Comparison of ENCODE assay signal across 8 mouse cellular contexts in the genomic region with DNA sequence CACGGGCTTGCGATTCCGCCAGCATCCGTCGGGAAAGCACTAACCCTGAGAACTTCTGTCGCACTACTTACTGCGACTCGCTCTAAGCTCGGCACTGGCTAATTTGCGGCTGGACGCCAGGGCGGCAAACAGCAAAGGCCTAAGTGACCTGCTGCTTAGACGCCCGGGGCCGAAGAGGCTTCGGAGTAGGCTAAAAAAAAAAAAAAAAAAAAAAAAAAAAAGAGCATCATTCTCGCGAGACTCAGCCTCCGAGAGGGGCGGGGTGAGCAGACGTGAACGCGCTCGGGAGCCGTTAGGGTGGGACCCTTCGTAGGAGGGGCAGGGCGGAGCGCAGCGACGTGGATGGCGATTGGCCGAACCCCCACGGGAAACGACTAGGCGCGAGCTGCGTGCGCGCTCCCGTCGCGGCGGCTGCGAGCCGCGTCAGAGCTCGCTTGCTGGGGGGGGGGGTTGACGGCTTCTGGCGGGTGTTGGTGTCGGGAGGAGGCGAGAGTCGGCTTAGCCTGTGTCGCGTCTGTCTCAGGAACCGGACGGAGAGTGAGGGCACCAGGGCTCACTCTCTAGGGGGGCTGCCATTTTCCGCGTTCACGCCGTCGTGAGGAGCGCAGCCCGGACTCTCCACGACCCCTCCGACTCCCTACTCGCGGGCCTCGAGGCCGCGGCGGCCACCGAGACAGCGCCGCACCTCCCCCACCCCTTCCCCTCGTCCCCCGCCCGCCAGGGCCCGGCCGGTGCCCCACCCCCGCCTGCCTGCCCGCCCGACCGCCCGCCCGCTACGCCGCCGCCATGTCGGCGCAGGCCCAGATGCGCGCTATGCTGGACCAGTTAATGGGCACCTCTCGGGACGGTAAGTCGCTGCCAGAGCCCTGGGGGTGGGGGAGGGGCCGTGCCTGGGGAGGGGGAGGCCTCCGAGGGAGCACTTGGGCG. TPM values are rescaled to one million over a fixed set of nuclear protein-coding genes. Genes with fewer than 3 reads are reported as not detected.
DNase-seq lines count a peak whose midpoint lies in the region; ATAC-seq and TF ChIP-seq lines count a peak whose summit lies in the region.

A gene (plus strand): TSS at position 273 of the 927 bp plus-strand sequence.

- peak within 1 kb of the TSS; percentile 92 for H3K4me3 ChIP-seq in E14TG2a.4 (replicated peaks; ENCODE audit: low read length)
- H3K4me3 ChIP-seq in forebrain, embryonic 12.5 days (replicated peaks): peak within 1 kb of the TSS; percentile 82
- H3K4me3 ChIP-seq in heart, postnatal 0 days (ENCODE audit: low read depth, low read length): peak within 1 kb of the TSS; percentile 78
- H3K4me3 ChIP-seq in liver, embryonic 16.5 days (ENCODE audit: low read depth, low read length): peak within 1 kb of the TSS; percentile 94
- H3K4me3 ChIP-seq in neural tube, embryonic 13.5 days: peak within 1 kb of the TSS; percentile 68
- peak within 1 kb of the TSS; percentile 96 for H3K4me3 ChIP-seq in testis, adult 2 months (ENCODE audit: control insufficient read depth, low read depth, low read length)

- peak; percentile 96 for DNase-seq in c-Kit-positive CD71-positive TER-119-positive erythroid progenitor cells, embryonic 14.5 days (ENCODE audit: low spot score)
- peak; percentile 97 for DNase-seq in heart, postnatal 0 days (ENCODE audit: low spot score)
- DNase-seq in kidney, postnatal 4 days: peak; percentile 96 to 98

- peak; percentile 96 for TF ChIP-seq EP300 in heart, postnatal 0 days (IDR thresholded peaks at IDR 0.05; ENCODE audit: low read depth)

- no peak for TF ChIP-seq CTCF in E14TG2a.4 (conservative IDR thresholded peaks at IDR 0.05; ENCODE audit: low read length)
- TF ChIP-seq CTCF in heart, postnatal 0 days (IDR thresholded peaks at IDR 0.05; ENCODE audit: low read depth): no peak
- TF ChIP-seq CTCF in testis, adult 2 months (IDR thresholded peaks at IDR 0.05; ENCODE audit: control insufficient read depth, insufficient read depth, insufficient replicate concordance, low read depth, low read length): no peak

- H3K36me3 ChIP-seq in E14TG2a.4 (ENCODE audit: insufficient read depth, low read length): peaks cover 24% of the 10 kb centered on the region
- H3K36me3 ChIP-seq in forebrain, embryonic 12.5 days (replicated peaks): peaks cover 10% of the 10 kb centered on the region; the same call in 1 of the 2 replicates
- 0 out of 2 replicates have a peak, but pooled peaks cover 5% of the 10 kb centered on the region for H3K36me3 ChIP-seq in heart, postnatal 0 days (replicated peaks; ENCODE audit: control insufficient read depth, insufficient read depth, low read length)
- H3K36me3 ChIP-seq in liver, embryonic 16.5 days (ENCODE audit: control insufficient read depth, insufficient read depth): peaks cover 8% of the 10 kb centered on the region
- peaks cover 3% of the 10 kb centered on the region; the same call in 1 of the 2 replicates for H3K36me3 ChIP-seq in neural tube, embryonic 13.5 days
- H3K36me3 ChIP-seq in testis, adult 2 months (ENCODE audit: control insufficient read depth, insufficient read depth, low read length): peaks cover 1% of the 10 kb centered on the region; the same call in 1 of the 2 replicates

- no peaks in the 10 kb centered on the region for H3K27me3 ChIP-seq in E14TG2a.4 (ENCODE audit: insufficient read depth, low read length)
- no peaks in the 10 kb centered on the region for H3K27me3 ChIP-seq in forebrain, embryonic 12.5 days
- no peaks in the 10 kb centered on the region for H3K27me3 ChIP-seq in heart, postnatal 0 days (ENCODE audit: control insufficient read depth, insufficient read depth, low read length)
- no peaks in the 10 kb centered on the region for H3K27me3 ChIP-seq in liver, embryonic 16.5 days (ENCODE audit: control insufficient read depth, insufficient read depth, low read depth, low read length)
- H3K27me3 ChIP-seq in neural tube, embryonic 13.5 days: no peaks in the 10 kb centered on the region
- no peaks in the 10 kb centered on the region for H3K27me3 ChIP-seq in testis, adult 2 months (ENCODE audit: control insufficient read depth, insufficient read depth, low read length)

- under 1% methylated on average over 95 of the region's 98 CpGs for WGBS in forebrain, embryonic 12.5 days
- 0% methylated on average over 75 of the region's 98 CpGs for WGBS in heart, postnatal 0 days
- under 1% methylated on average over 88 of the region's 98 CpGs for WGBS in liver, embryonic 16.5 days (ENCODE audit: insufficient replicate concordance)
- WGBS in neural tube, embryonic 13.5 days: under 1% methylated on average over 98 of the region's 98 CpGs

- no peak; the same call in none of the 2 replicates for TF ChIP-seq POLR2A in testis, adult 2 months (IDR thresholded peaks at IDR 0.05; ENCODE audit: control insufficient read depth, low read depth, low read length)

- H3K9ac ChIP-seq in forebrain, embryonic 12.5 days: peak within 1 kb of the TSS; percentile 90
- peak within 1 kb of the TSS; percentile 85 for H3K9ac ChIP-seq in heart, postnatal 0 days (replicated peaks; ENCODE audit: low read depth, low read length)
- H3K9ac ChIP-seq in liver, embryonic 16.5 days (ENCODE audit: low read depth, low read length): peak within 1 kb of the TSS; percentile 95
- peak within 1 kb of the TSS; percentile 88 for H3K9ac ChIP-seq in neural tube, embryonic 13.5 days

- peak within 1 kb of the TSS; percentile 76 for H3K4me2 ChIP-seq in forebrain, embryonic 12.5 days
- peak within 1 kb of the TSS; percentile 63 for H3K4me2 ChIP-seq in heart, postnatal 0 days (ENCODE audit: low read depth, low read length)
- peak within 1 kb of the TSS; percentile 79 for H3K4me2 ChIP-seq in liver, embryonic 16.5 days (ENCODE audit: low read depth, low read length)
- H3K4me2 ChIP-seq in neural tube, embryonic 13.5 days: peak within 1 kb of the TSS; percentile 79

- no peaks in the 10 kb centered on the region for H3K9me3 ChIP-seq in E14TG2a.4 (ENCODE audit: low read length)
- no peaks in the 10 kb centered on the region for H3K9me3 ChIP-seq in forebrain, embryonic 12.5 days
- H3K9me3 ChIP-seq in heart, postnatal 0 days (replicated peaks; ENCODE audit: control insufficient read depth, low read length): no peaks in the 10 kb centered on the region
- H3K9me3 ChIP-seq in liver, embryonic 16.5 days (replicated peaks; ENCODE audit: control insufficient read depth, low read length): no peaks in the 10 kb centered on the region
- no peaks in the 10 kb centered on the region for H3K9me3 ChIP-seq in neural tube, embryonic 13.5 days

- H3K4me1 ChIP-seq in E14TG2a.4 (replicated peaks; ENCODE audit: low read depth, low read length): peaks cover 44% of the 10 kb centered on the region
- peaks cover 20% of the 10 kb centered on the region for H3K4me1 ChIP-seq in forebrain, embryonic 12.5 days
- H3K4me1 ChIP-seq in heart, postnatal 0 days (ENCODE audit: control insufficient read depth, insufficient read depth): peaks cover 14% of the 10 kb centered on the region
- H3K4me1 ChIP-seq in liver, embryonic 16.5 days (ENCODE audit: control insufficient read depth, low read depth, low read length): peaks cover 18% of the 10 kb centered on the region
- H3K4me1 ChIP-seq in neural tube, embryonic 13.5 days (replicated peaks): peaks cover 34% of the 10 kb centered on the region
- H3K4me1 ChIP-seq in testis, adult 2 months (ENCODE audit: control insufficient read depth, insufficient read depth, low read length): peaks cover 3% of the 10 kb centered on the region; the same call in 1 of the 2 replicates

- peak within 1 kb of the TSS; percentile 99 for H3K27ac ChIP-seq in forebrain, embryonic 12.5 days
- peak within 1 kb of the TSS; percentile 99 for H3K27ac ChIP-seq in heart, postnatal 0 days (ENCODE audit: low read depth)
- H3K27ac ChIP-seq in liver, embryonic 16.5 days (ENCODE audit: low read length): peak within 1 kb of the TSS; percentile 100
- peak within 1 kb of the TSS; percentile 99 for H3K27ac ChIP-seq in neural tube, embryonic 13.5 days (replicated peaks)
- H3K27ac ChIP-seq in testis, adult 2 months (ENCODE audit: control insufficient read depth, insufficient read depth, low read depth, low read length): peak within 1 kb of the TSS; percentile 100

- peak; percentile 92 for ATAC-seq in forebrain, embryonic 12.5 days (ENCODE audit: low FRiP score)
- ATAC-seq in heart, postnatal 0 days (ENCODE audit: insufficient read depth, low read depth): peak; percentile 90
- peak; percentile 85 for ATAC-seq in liver, embryonic 16.5 days (ENCODE audit: low read depth)
- peak; percentile 95 for ATAC-seq in neural tube, embryonic 13.5 days (ENCODE audit: low read depth)

RNA-seq across cellular contexts. Expression of the gene that starts here (rescaled TPM):
- 39.2 and 46.7 TPM in 2 replicates for polyA plus RNA-seq in forebrain, embryonic 12.5 days (2016; fragmentation: Nextera tagmentation; extraction: Ambion mirVana)
- 41.0 and 55.8 TPM in 2 replicates for total RNA-seq in heart, postnatal 0 days (2014; rRNA removed; ENCODE audit: low replicate concordance)
- polyA plus RNA-seq in heart, postnatal 0 days (2015; fragmentation: Nextera tagmentation; extraction: Ambion mirVana): 23.4 and 23.5 TPM in 2 replicates
- 15.0 and 16.6 TPM in 2 replicates for polyA plus RNA-seq in liver, embryonic 16.5 days (2015; fragmentation: Nextera tagmentation; extraction: Ambion mirVana)
- polyA plus RNA-seq in neural tube, embryonic 13.5 days (2015; fragmentation: Nextera tagmentation; extraction: Ambion mirVana): 38.3 and 41.1 TPM in 2 replicates
- polyA plus RNA-seq in testis, adult 2 months (2012; rRNA removed): 25.4 and 30.9 TPM in 2 replicates

Comparison
In these comparisons a context has a peak if more than half of its experiments do, and no peak if none do; other contexts are left out.
1. Peak in every context shown above with its lines: DNase-seq, ATAC-seq, H3K4me3 ChIP-seq and H3K27ac ChIP-seq.